16 mouse cellular contexts compared by ENCODE assay signal in genomic region chr17:3149541-3149940, GRCm38 (mm10). TPM values are rescaled to one million over a fixed set of nuclear protein-coding genes. Genes with fewer than 3 reads are reported as not detected.
DNase-seq lines count a peak whose midpoint lies in the region; TF ChIP-seq lines count a peak whose summit lies in the region.
"Had no signal": no experiment of that assay in that cellular context is flagged by ENCODE, and none has a peak within 500 bp of the region (broad histone marks: within the 10 kb centered on the region; RNA-seq: fewer than 3 reads in every experiment).

No protein-coding gene starts in this region.

- intact Hi-C loops in left cerebral cortex, postnatal 25 days (cut with DNase I), result no loop called here

- no peak for TF ChIP-seq POLR2A in liver, adult 2 months (IDR thresholded peaks at IDR 0.05; ENCODE audit: extremely low read depth, insufficient read depth, low read length)

- WGBS in liver, adult 2 months, result 16% methylated on average over 1 of the region's 1 CpGs

- peaks cover 17% of the 10 kb centered on the region for H3K36me3 ChIP-seq in liver, adult 2 months (ENCODE audit: control insufficient read depth, insufficient read depth, low read length)

- TF ChIP-seq CTCF in liver, adult 2 months (IDR thresholded peaks at IDR 0.05; ENCODE audit: low read depth, low read length), result no peak

- no peak overlapping the region for H3K27ac ChIP-seq in liver, adult 2 months (replicated peaks; ENCODE audit: insufficient read depth, low read depth, low read length)
- H3K27ac ChIP-seq: forebrain, embryonic 10.5 days; heart, embryonic 13.5 days; limb, embryonic 10.5 days; midbrain, embryonic 10.5 days had no signal

- H3K4me1 ChIP-seq in liver, adult 2 months (ENCODE audit: control insufficient read depth, insufficient read depth, low read length), result 0 out of 2 replicates have a peak, but pooled peaks cover 3% of the 10 kb centered on the region
- H3K4me1 ChIP-seq: forebrain, embryonic 10.5 days; limb, embryonic 10.5 days; midbrain, embryonic 10.5 days had no signal

- peak; percentile 42 for DNase-seq in liver, adult 2 months (ENCODE audit: extremely low read depth, low read depth, low spot score)
- no peak for DNase-seq in liver
- DNase-seq in kidney, adult 9 months, result peak; percentile 60
- peak; percentile 13 to 43 for DNase-seq in kidney, postnatal 4 days
- no peak for DNase-seq in thymus, postnatal 4 days
- DNase-seq in left cerebral cortex, postnatal 25 days (ENCODE audit: low spot score in 2 of 2), result no peak
- no peak for DNase-seq in adrenal gland, adult 8-10 months
- no peak for DNase-seq in gastrocnemius, adult 8-10 months (ENCODE audit: low spot score in 2 of 2)
- DNase-seq: adrenal gland, adult 2 months; cerebellum, adult 2 months; gastrocnemius, postnatal 25 days; heart, postnatal 4 days had no signal

- no peaks in the 10 kb centered on the region for H3K27me3 ChIP-seq in liver, adult 2 months (ENCODE audit: control insufficient read depth, insufficient read depth, low read length)
- H3K27me3 ChIP-seq: heart, embryonic 13.5 days had no signal

- H3K9ac ChIP-seq in liver, adult 2 months (ENCODE audit: low read depth, low read length), result no peak overlapping the region
- H3K9ac ChIP-seq: heart, embryonic 13.5 days had no signal

- H3K79me2 ChIP-seq in liver, adult 2 months (ENCODE audit: control insufficient read depth, insufficient read depth, low read length), result peaks cover 7% of the 10 kb centered on the region; the same call in 1 of the 2 replicates

- no peak overlapping the region for H3K4me3 ChIP-seq in liver, adult 2 months (ENCODE audit: insufficient read depth, low read depth, low read length)
- H3K4me3 ChIP-seq: forebrain, embryonic 10.5 days; heart, embryonic 13.5 days; limb, embryonic 10.5 days; midbrain, embryonic 10.5 days had no signal

RNA-seq across cellular contexts. Expression of gene Scaf8, which starts 34.8 kb away (rescaled TPM):
- total RNA-seq in liver, adult 2 months (2014; rRNA removed), result 12.1 and 12.4 TPM in 2 replicates
- 9.4 and 10.8 TPM in 2 replicates for polyA plus RNA-seq in liver, adult 2 months (2012; rRNA removed)
- 10 to 100 TPM; 50.6 to 56.9 TPM for total RNA-seq in left cerebral cortex, postnatal 25 days (2021)
- 10 to 100 TPM; 40.4 to 63.9 (median 50.9) TPM for total RNA-seq in adrenal gland, adult 8-10 months (2022)
- 10 to 100 TPM; 21.0 to 25.8 (median 22.5) TPM for total RNA-seq in gastrocnemius, adult 8-10 months (2022)

Comparison
In these comparisons a context has a peak if more than half of its experiments do, and no peak if none do; other contexts are left out.
1. DNase-seq: peak in liver, adult 2 months (single experiment), kidney, adult 9 months (single experiment) and kidney, postnatal 4 days (2 of 2); none in liver (single experiment), thymus, postnatal 4 days (single experiment), left cerebral cortex, postnatal 25 days (0 of 2), adrenal gland, adult 8-10 months (single experiment) and gastrocnemius, adult 8-10 months (0 of 2).